Mouse (Mus musculus) midbrain, postnatal 0 days (tissue): ENCODE measurements at regions not wholly inside any gene's neighbourhood (a gene's known extent, or its start where the extent isn't known, plus 50 kb on each side); places are given as distances from the start of the nearest gene placed in this dataset.

ENCODE experiments used
- ATAC-seq: fragments of 200-750 bp; cut with Nextera tagmentation; 2 replicates; pipeline ENCODE4 v1.8.0; 2017; ENCODE audit warnings: moderate number of reproducible peaks, mild to moderate bottlenecking, moderate TSS enrichment, moderate library complexity; ENCODE audit not compliant: low FRiP score
- DNase-seq: peaks from one replicate; pipeline ENCODE4 v3.0.0-alpha.2; 2015; ENCODE audit warnings: low spot score
- H3K27ac ChIP-seq: fragments of 300-500 bp; sonication (generic); 2 replicates; pipeline ENCODE4 v1.5.1; 2014; ENCODE audit warnings: low read depth, mild to moderate bottlenecking, low read length, mixed read lengths
- H3K27me3 ChIP-seq: fragments of 300-500 bp; sonication (generic); 2 replicates; pipeline ENCODE4 v1.6.1; 2014; ENCODE audit warnings: low read length, control low read depth, mixed read lengths; ENCODE audit not compliant: insufficient read depth
- H3K36me3 ChIP-seq: fragments of 300-500 bp; sonication (generic); 2 replicates; pipeline ENCODE4 v1.6.1; 2014; ENCODE audit warnings: low read length, control low read depth, mixed read lengths; ENCODE audit not compliant: insufficient read depth
- H3K4me1 ChIP-seq: fragments of 300-500 bp; sonication (generic); 2 replicates; pipeline ENCODE4 v1.6.1; 2014; ENCODE audit warnings: mild to moderate bottlenecking, control low read depth, antibody characterized with exemption, low read length, mixed read lengths; ENCODE audit not compliant: insufficient read depth
- H3K4me2 ChIP-seq: fragments of 300-500 bp; sonication (generic); 2 replicates; pipeline ENCODE4 v1.6.1; 2014; ENCODE audit warnings: low read depth, mild to moderate bottlenecking, low read length, mixed read lengths; ENCODE audit not compliant: poor library complexity, severe bottlenecking
- H3K4me3 ChIP-seq: fragments of 300-500 bp; sonication (generic); 2 replicates; pipeline ENCODE4 v1.5.1; 2014; ENCODE audit warnings: low read depth, mild to moderate bottlenecking, low read length, moderate library complexity
- H3K9ac ChIP-seq: fragments of 300-500 bp; sonication (generic); replicated peaks from 2 replicates; pipeline ENCODE4 v1.6.1; 2014; ENCODE audit warnings: mild to moderate bottlenecking, low read length, moderate library complexity, mixed read lengths; ENCODE audit not compliant: poor library complexity, severe bottlenecking
- H3K9me3 ChIP-seq: fragments of 300-500 bp; sonication (generic); 2 replicates; pipeline ENCODE4 v1.6.1; 2016; ENCODE audit warnings: low read length, control low read depth
- CTCF ChIP-seq: IDR thresholded peaks from 2 replicates; pipeline ENCODE4 v1.5.1; 2016; ENCODE audit warnings: antibody characterized with exemption, mild to moderate bottlenecking
- WGBS: fragments of 180-500 bp; shearing (Covaris S2); extraction: QIAGEN DNeasy Blood & Tissue Kit; methylation state at CpG from one replicate; pipeline ENCODE4 v1.1.7; 2014; 5-methylcytosine and 5-hydroxymethylcytosine counted together

DNA sequence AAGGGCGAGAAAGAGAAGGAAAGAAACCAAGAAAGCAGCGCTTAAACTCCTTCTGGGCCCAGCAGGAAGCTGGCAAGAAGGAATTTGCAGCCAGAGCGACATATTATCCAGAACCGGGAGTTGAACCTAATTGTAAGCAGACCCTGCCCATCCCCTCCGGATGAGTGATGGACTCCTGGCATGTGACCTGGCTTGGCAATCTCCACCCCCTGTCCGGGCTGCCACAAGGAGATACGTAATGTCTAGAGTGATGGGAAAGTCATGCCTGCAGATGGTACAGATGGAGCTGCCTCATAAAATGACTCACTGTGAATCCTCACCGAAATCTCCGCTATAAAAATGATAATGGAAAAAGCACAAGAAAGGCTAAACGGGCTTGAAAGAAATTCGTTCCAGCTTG, 133.1 kb downstream of the Dmrt2 start:
- H3K4me2 ChIP-seq: no peak overlapping the region
- no peak overlapping the region for H3K27ac ChIP-seq
- H3K9ac ChIP-seq: no peak overlapping the region
- H3K4me1 ChIP-seq: no peaks in the 10 kb centered on the region
- H3K36me3 ChIP-seq: no peaks in the 10 kb centered on the region
- DNase-seq (peak; percentile 20), ATAC-seq (no peak)
- no peaks in the 10 kb centered on the region for H3K27me3 ChIP-seq
- no peaks in the 10 kb centered on the region for H3K9me3 ChIP-seq
- 76% methylated on average over 11 of the region's 11 CpGs for WGBS
- no peak for TF ChIP-seq CTCF
- H3K4me3 ChIP-seq: no peak overlapping the region

- DNase-seq: no peak
- 88% methylated on average over 7 of the region's 7 CpGs for WGBS
- H3K9ac ChIP-seq: no peak overlapping the region
- H3K36me3 ChIP-seq: no peaks in the 10 kb centered on the region
- H3K27me3 ChIP-seq: no peaks in the 10 kb centered on the region
- TF ChIP-seq CTCF: no peak
- no peak for ATAC-seq
- H3K27ac ChIP-seq: no peak overlapping the region
- no peak overlapping the region for H3K4me2 ChIP-seq
- H3K4me3 ChIP-seq: no peak overlapping the region
- no peaks in the 10 kb centered on the region for H3K4me1 ChIP-seq
- H3K9me3 ChIP-seq: no peaks in the 10 kb centered on the region
Measured at GRCm38 (mm10) chr19:25813651-25814050, 141.4 kb downstream of the Dmrt2 start.

DNA sequence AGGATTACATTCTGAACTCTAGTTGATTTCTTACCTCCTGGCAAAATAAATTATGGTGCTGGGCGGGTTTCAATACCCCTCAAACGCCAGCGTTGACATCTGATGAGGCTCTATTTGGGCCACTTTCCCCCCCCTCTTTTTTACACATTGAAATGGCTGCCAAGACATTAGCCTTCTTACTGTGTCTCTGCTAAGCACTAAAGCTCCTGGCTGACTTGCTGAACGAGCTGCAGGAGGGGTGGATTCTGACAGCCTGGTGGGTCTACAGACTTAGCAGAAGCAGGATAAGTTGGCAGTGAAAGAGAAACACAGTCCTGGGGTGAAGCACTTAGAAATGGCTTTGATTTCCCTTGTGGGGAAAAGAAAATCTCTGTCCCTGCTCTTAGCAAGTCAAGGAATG, 172.9 kb downstream of the Dmrt2 start:
- no peak for TF ChIP-seq CTCF
- H3K36me3 ChIP-seq: no peaks in the 10 kb centered on the region
- H3K4me1 ChIP-seq: no peaks in the 10 kb centered on the region
- H3K9ac ChIP-seq: no peak overlapping the region
- H3K4me2 ChIP-seq: no peak overlapping the region
- DNase-seq: peak; percentile 11
- no peak overlapping the region for H3K27ac ChIP-seq
- no peak for ATAC-seq
- no peak overlapping the region for H3K4me3 ChIP-seq
- H3K9me3 ChIP-seq: no peaks in the 10 kb centered on the region
- WGBS: 65% methylated on average over 4 of the region's 4 CpGs
- no peaks in the 10 kb centered on the region for H3K27me3 ChIP-seq

- DNase-seq: no peak
- no peaks in the 10 kb centered on the region for H3K9me3 ChIP-seq
- H3K36me3 ChIP-seq: no peaks in the 10 kb centered on the region
- no peak overlapping the region for H3K4me2 ChIP-seq
- H3K4me3 ChIP-seq: no peak overlapping the region
- no peak for TF ChIP-seq CTCF
- WGBS: 77% methylated on average over 4 of the region's 4 CpGs
- no peak overlapping the region for H3K27ac ChIP-seq
- no peak for ATAC-seq
- H3K27me3 ChIP-seq: no peaks in the 10 kb centered on the region
- no peak overlapping the region for H3K9ac ChIP-seq
- H3K4me1 ChIP-seq: no peaks in the 10 kb centered on the region
Measured at GRCm38 (mm10) chr19:25856344-25856743, 184.1 kb downstream of the Dmrt2 start.

- Histone ChIP-seq H3K4me3 (no peak overlapping the region), H3K27ac (no peak overlapping the region), H3K9ac (no peak overlapping the region), H3K9me3 (no peaks in the 10 kb centered on the region), H3K4me1 (no peaks in the 10 kb centered on the region), H3K27me3 (no peaks in the 10 kb centered on the region), H3K36me3 (no peaks in the 10 kb centered on the region), H3K4me2 (no peak overlapping the region)
- no peak for TF ChIP-seq CTCF
- 66% methylated on average over 1 of the region's 1 CpGs for WGBS
- ATAC-seq (no peak), DNase-seq (no peak)
Measured at GRCm38 (mm10) chr19:25863312-25863711, 191.1 kb downstream of the Dmrt2 start.

GRCm38 (mm10) chr19:25906721-25907120, 234.5 kb downstream of the Dmrt2 start:
- Histone ChIP-seq H3K9ac (no peak overlapping the region), H3K27ac (no peak overlapping the region), H3K4me3 (no peak overlapping the region), H3K36me3 (no peaks in the 10 kb centered on the region), H3K4me2 (no peak overlapping the region), H3K4me1 (no peaks in the 10 kb centered on the region), H3K9me3 (no peaks in the 10 kb centered on the region), H3K27me3 (no peaks in the 10 kb centered on the region)
- no peak for ATAC-seq
- DNase-seq: no peak
- WGBS: 91% methylated on average over 4 of the region's 4 CpGs
- TF ChIP-seq CTCF: no peak

GRCm38 (mm10) chr19:25922052-25922451, 249.8 kb downstream of the Dmrt2 start:
- no peaks in the 10 kb centered on the region for H3K36me3 ChIP-seq
- H3K4me2 ChIP-seq: no peak overlapping the region
- no peaks in the 10 kb centered on the region for H3K27me3 ChIP-seq
- DNase-seq (no peak), ATAC-seq (no peak)
- H3K9me3 ChIP-seq: no peaks in the 10 kb centered on the region
- no peak for TF ChIP-seq CTCF
- H3K27ac ChIP-seq: no peak overlapping the region
- no peak overlapping the region for H3K9ac ChIP-seq
- H3K4me3 ChIP-seq: no peak overlapping the region
- no peaks in the 10 kb centered on the region for H3K4me1 ChIP-seq
